Mouse (Mus musculus): ENCODE results near the gene Chd3.
"Not testable (repeated sequence)": the region's sequence is repeated elsewhere in the genome, so short reads cannot be mapped to it uniquely, and the experiment has no call there.

Chd3 gene

GRCm38 (mm10) chr11:69325628-69326407 is 43.4 kb downstream of the Chd3 start, which contains the start of gene Kcnab3:
Gene Kcnab3 (plus strand): TSS chr11:69326258.
- peak; percentile 90 to 94 for DNase-seq (ENCODE audit: inconsistent age in 2 of 2, low spot score in 1 of 2)

GRCm38 (mm10) chr11:69324749-69325148 is 44.5 kb downstream of the Chd3 start:
- no peak for DNase-seq (ENCODE audit: inconsistent age in 2 of 2, low spot score in 1 of 2)

GRCm38 (mm10) chr11:69323667-69324111 is 45.5 kb downstream of the Chd3 start, which contains the start of the genes Cntrob and Trappc1:
Gene Cntrob (minus strand): TSS chr11:69323775.
Gene Trappc1 (plus strand): TSS chr11:69323980.
- peak; percentile 99 for DNase-seq (ENCODE audit: inconsistent age in 2 of 2, low spot score in 1 of 2)

- DNase-seq (ENCODE audit: inconsistent age in 2 of 2, low spot score in 1 of 2) = peak; percentile 31 to 52
Measured at GRCm38 (mm10) chr11:69322693-69323471, 46.3 kb downstream of the Chd3 start.

GRCm38 (mm10) chr11:69322010-69322409 is 47.2 kb downstream of the Chd3 start:
- peak in 1 of 2 experiments; percentile 22 for DNase-seq (ENCODE audit: inconsistent age in 2 of 2, low spot score in 1 of 2)

- no peak for DNase-seq (ENCODE audit: inconsistent age in 2 of 2, low spot score in 1 of 2)
Measured at GRCm38 (mm10) chr11:69321580-69321979, 47.6 kb downstream of the Chd3 start.

- not testable (repeated sequence) for DNase-seq (ENCODE audit: inconsistent age in 2 of 2, low spot score in 1 of 2)
Measured at GRCm38 (mm10) chr11:69318000-69318399, 51.2 kb downstream of the Chd3 start.

- no peak for DNase-seq (ENCODE audit: inconsistent age in 2 of 2, low spot score in 1 of 2)
Measured at GRCm38 (mm10) chr11:69316361-69316760, 52.8 kb downstream of the Chd3 start.

GRCm38 (mm10) chr11:69311266-69311665 is 57.9 kb downstream of the Chd3 start:
- DNase-seq (ENCODE audit: inconsistent age in 2 of 2, low spot score in 1 of 2) = peak in 1 of 2 experiments; percentile 51

GRCm38 (mm10) chr11:69306039-69306438 is 63.2 kb downstream of the Chd3 start:
- DNase-seq (ENCODE audit: inconsistent age in 2 of 2, low spot score in 1 of 2) = no peak

- no peak for DNase-seq (ENCODE audit: inconsistent age in 2 of 2, low spot score in 1 of 2)
Measured at GRCm38 (mm10) chr11:69305291-69305690, 63.9 kb downstream of the Chd3 start.

GRCm38 (mm10) chr11:69302817-69303216 is 66.4 kb downstream of the Chd3 start:
- DNase-seq (ENCODE audit: inconsistent age in 2 of 2, low spot score in 1 of 2) = no peak

GRCm38 (mm10) chr11:69298231-69298630 is 71.0 kb downstream of the Chd3 start:
- no peak for DNase-seq (ENCODE audit: inconsistent age in 2 of 2, low spot score in 1 of 2)

- DNase-seq (ENCODE audit: inconsistent age in 2 of 2, low spot score in 1 of 2) = no peak
Measured at GRCm38 (mm10) chr11:69297799-69298198, 71.4 kb downstream of the Chd3 start.

GRCm38 (mm10) chr11:69295286-69295685 is 73.9 kb downstream of the Chd3 start:
- no peak for DNase-seq (ENCODE audit: inconsistent age in 2 of 2, low spot score in 1 of 2)

All from adrenal gland, adult (tissue).